8 mouse cellular contexts compared by ENCODE assay signal in genomic region chr13:59674215-59674614, GRCm38 (mm10). TPM values are rescaled to one million over a fixed set of nuclear protein-coding genes. Genes with fewer than 3 reads are reported as not detected.
DNase-seq lines count a peak whose midpoint lies in the region; ATAC-seq and TF ChIP-seq lines count a peak whose summit lies in the region.

No protein-coding gene starts in this region.

- no peaks in the 10 kb centered on the region for H3K9me3 ChIP-seq in erythroblast, embryonic 14.5 days (ENCODE audit: control insufficient read depth, low read length)
- H3K9me3 ChIP-seq in hindbrain, embryonic 13.5 days, result no peaks in the 10 kb centered on the region
- no peaks in the 10 kb centered on the region for H3K9me3 ChIP-seq in midbrain, embryonic 13.5 days

- no peak overlapping the region; the same call in 1 of the 2 replicates for H3K27ac ChIP-seq in bone marrow, adult 2 months (ENCODE audit: control insufficient read depth, insufficient read depth, low read depth, low read length, poor library complexity)
- H3K27ac ChIP-seq in hindbrain, embryonic 13.5 days, result peak overlapping the region; percentile 89
- peak overlapping the region; percentile 90 for H3K27ac ChIP-seq in midbrain, embryonic 13.5 days

- peaks cover 68% of the 10 kb centered on the region for H3K4me1 ChIP-seq in erythroblast, embryonic 14.5 days (ENCODE audit: control insufficient read depth)
- peaks cover 6% of the 10 kb centered on the region; the same call in 1 of the 2 replicates for H3K4me1 ChIP-seq in bone marrow, adult 2 months (ENCODE audit: control insufficient read depth, insufficient read depth, low read length)
- H3K4me1 ChIP-seq in hindbrain, embryonic 13.5 days (replicated peaks), result peaks cover 33% of the 10 kb centered on the region
- H3K4me1 ChIP-seq in midbrain, embryonic 13.5 days (replicated peaks), result peaks cover 33% of the 10 kb centered on the region

- no peak for DNase-seq in adrenal gland, postnatal 14 days
- no peak for DNase-seq in adrenal gland, postnatal 4 days (ENCODE audit: low spot score in 2 of 2)
- no peak for DNase-seq in testis, postnatal 10 days (ENCODE audit: low spot score)

- WGBS in bone marrow, adult 2 months, result 54% methylated on average over 3 of the region's 3 CpGs
- 2% methylated on average over 3 of the region's 3 CpGs for WGBS in hindbrain, embryonic 13.5 days
- 0% methylated on average over 3 of the region's 3 CpGs for WGBS in midbrain, embryonic 13.5 days

- no peak for TF ChIP-seq POLR2A in bone marrow, adult 2 months (IDR thresholded peaks at IDR 0.05; ENCODE audit: borderline replicate concordance, control insufficient read depth, low read depth, low read length)

- H3K36me3 ChIP-seq in erythroblast, embryonic 14.5 days (ENCODE audit: control insufficient read depth), result peaks cover 36% of the 10 kb centered on the region
- H3K36me3 ChIP-seq in hindbrain, embryonic 13.5 days, result no peaks in the 10 kb centered on the region
- H3K36me3 ChIP-seq in midbrain, embryonic 13.5 days, result no peaks in the 10 kb centered on the region

- H3K4me2 ChIP-seq in hindbrain, embryonic 13.5 days, result peak overlapping the region; percentile 57
- peak overlapping the region; percentile 75 for H3K4me2 ChIP-seq in midbrain, embryonic 13.5 days (replicated peaks)

- ATAC-seq in erythroblast, adult 5-6 weeks (replicated peaks; ENCODE audit: low FRiP score, poor library complexity, severe bottlenecking), result no peak
- ATAC-seq in hindbrain, embryonic 13.5 days (ENCODE audit: low FRiP score), result no peak
- ATAC-seq in midbrain, embryonic 13.5 days, result 0 out of 2 replicates have a peak, but pooled peaks have one; percentile 32

- peak overlapping the region; percentile 88 for H3K9ac ChIP-seq in hindbrain, embryonic 13.5 days
- H3K9ac ChIP-seq in midbrain, embryonic 13.5 days (replicated peaks), result peak overlapping the region; percentile 85

- H3K4me3 ChIP-seq in erythroblast, embryonic 14.5 days (replicated peaks), result peak overlapping the region; percentile 94
- H3K4me3 ChIP-seq in bone marrow, adult 2 months (replicated peaks; ENCODE audit: control insufficient read depth, low read depth, low read length), result peak overlapping the region; percentile 87
- peak overlapping the region; percentile 75 for H3K4me3 ChIP-seq in hindbrain, embryonic 13.5 days
- peak overlapping the region; percentile 70 for H3K4me3 ChIP-seq in midbrain, embryonic 13.5 days (replicated peaks)

- no peaks in the 10 kb centered on the region for H3K27me3 ChIP-seq in erythroblast, embryonic 14.5 days (ENCODE audit: control insufficient read depth)
- H3K27me3 ChIP-seq in hindbrain, embryonic 13.5 days, result no peaks in the 10 kb centered on the region
- H3K27me3 ChIP-seq in midbrain, embryonic 13.5 days, result no peaks in the 10 kb centered on the region

- TF ChIP-seq CTCF in bone marrow, adult 2 months (IDR thresholded peaks at IDR 0.05; ENCODE audit: control insufficient read depth, insufficient read depth, low read length), result no peak

RNA-seq across cellular contexts. Expression of gene Golm1, which starts 1.4 kb away (rescaled TPM):
- 0.54 and 0.98 TPM in 2 replicates for polyA plus RNA-seq in erythroblast, embryonic 14.5 days (2012)
- 13.4 and 16.1 TPM in 2 replicates for total RNA-seq in erythroblast, adult 5-6 weeks (2015; ENCODE audit: low replicate concordance)
- 21.4 and 25.2 TPM in 2 replicates for total RNA-seq in erythroblast, adult 5-6 weeks (2017; ENCODE audit: low replicate concordance)
- 12.7 and 13.9 TPM in 2 replicates for polyA plus RNA-seq in bone marrow, adult 2 months (2011; ENCODE audit: insufficient read depth, insufficient read length, low replicate concordance, missing spikeins)
- 49.3 and 50.6 TPM in 2 replicates for polyA plus RNA-seq in hindbrain, embryonic 13.5 days (2015; fragmentation: Nextera tagmentation; extraction: Ambion mirVana)
- polyA plus RNA-seq in midbrain, embryonic 13.5 days (2015; fragmentation: Nextera tagmentation; extraction: Ambion mirVana), result 76.2 and 77.0 TPM in 2 replicates
- 10.7 and 13.7 TPM in 2 replicates for total RNA-seq in adrenal gland, postnatal 14 days (2021)
- total RNA-seq in adrenal gland, postnatal 4 days (2021), result 10 to 100 TPM; 18.5 to 22.7 TPM

RNA-seq across cellular contexts. Expression of gene 4921517D22Rik, which starts 19.7 kb away (rescaled TPM):
- not detected in 2 replicates for polyA plus RNA-seq in erythroblast, embryonic 14.5 days (2012)
- total RNA-seq in erythroblast, adult 5-6 weeks (2015; ENCODE audit: low replicate concordance), result not detected in 2 replicates
- not detected in 2 replicates for total RNA-seq in erythroblast, adult 5-6 weeks (2017; ENCODE audit: low replicate concordance)
- not detected in 2 replicates for polyA plus RNA-seq in bone marrow, adult 2 months (2011; ENCODE audit: insufficient read depth, insufficient read length, low replicate concordance, missing spikeins)
- not detected in 2 replicates for polyA plus RNA-seq in hindbrain, embryonic 13.5 days (2015; fragmentation: Nextera tagmentation; extraction: Ambion mirVana)
- polyA plus RNA-seq in midbrain, embryonic 13.5 days (2015; fragmentation: Nextera tagmentation; extraction: Ambion mirVana), result not detected in 2 replicates
- total RNA-seq in adrenal gland, postnatal 14 days (2021), result not detected in 2 replicates
- not detected for total RNA-seq in adrenal gland, postnatal 4 days (2021)

RNA-seq across cellular contexts. Expression of gene Spata31d1a, which starts 35.9 kb away (rescaled TPM):
- polyA plus RNA-seq in erythroblast, embryonic 14.5 days (2012), result not detected in 2 replicates
- not detected in 2 replicates for total RNA-seq in erythroblast, adult 5-6 weeks (2015; ENCODE audit: low replicate concordance)
- total RNA-seq in erythroblast, adult 5-6 weeks (2017; ENCODE audit: low replicate concordance), result not detected in 2 replicates
- not detected in 2 replicates for polyA plus RNA-seq in bone marrow, adult 2 months (2011; ENCODE audit: insufficient read depth, insufficient read length, low replicate concordance, missing spikeins)
- 0.04 TPM in 1 of 2 replicates, not detected in the other for polyA plus RNA-seq in hindbrain, embryonic 13.5 days (2015; fragmentation: Nextera tagmentation; extraction: Ambion mirVana)
- polyA plus RNA-seq in midbrain, embryonic 13.5 days (2015; fragmentation: Nextera tagmentation; extraction: Ambion mirVana), result 0.07 and 0.12 TPM in 2 replicates
- total RNA-seq in adrenal gland, postnatal 14 days (2021), result not detected in 2 replicates
- total RNA-seq in adrenal gland, postnatal 4 days (2021), result not detected

RNA-seq across cellular contexts. Expression of gene Spata31d1b, which starts 37.9 kb away (rescaled TPM):
- polyA plus RNA-seq in erythroblast, embryonic 14.5 days (2012), result not detected in 2 replicates
- total RNA-seq in erythroblast, adult 5-6 weeks (2015; ENCODE audit: low replicate concordance), result not detected in 2 replicates
- total RNA-seq in erythroblast, adult 5-6 weeks (2017; ENCODE audit: low replicate concordance), result not detected in 2 replicates
- not detected in 2 replicates for polyA plus RNA-seq in bone marrow, adult 2 months (2011; ENCODE audit: insufficient read depth, insufficient read length, low replicate concordance, missing spikeins)
- not detected in 2 replicates for polyA plus RNA-seq in hindbrain, embryonic 13.5 days (2015; fragmentation: Nextera tagmentation; extraction: Ambion mirVana)
- not detected in 2 replicates for polyA plus RNA-seq in midbrain, embryonic 13.5 days (2015; fragmentation: Nextera tagmentation; extraction: Ambion mirVana)
- total RNA-seq in adrenal gland, postnatal 14 days (2021), result not detected in 2 replicates
- total RNA-seq in adrenal gland, postnatal 4 days (2021), result not detected

RNA-seq across cellular contexts. Expression of gene Spata31d1d, which starts 57.3 kb away (rescaled TPM):
- polyA plus RNA-seq in erythroblast, embryonic 14.5 days (2012), result 0.02 TPM in 1 of 2 replicates, not detected in the other
- not detected in 2 replicates for total RNA-seq in erythroblast, adult 5-6 weeks (2015; ENCODE audit: low replicate concordance)
- total RNA-seq in erythroblast, adult 5-6 weeks (2017; ENCODE audit: low replicate concordance), result 0.26 TPM in 1 of 2 replicates, not detected in the other
- polyA plus RNA-seq in bone marrow, adult 2 months (2011; ENCODE audit: insufficient read depth, insufficient read length, low replicate concordance, missing spikeins), result not detected in 2 replicates
- not detected in 2 replicates for polyA plus RNA-seq in hindbrain, embryonic 13.5 days (2015; fragmentation: Nextera tagmentation; extraction: Ambion mirVana)
- not detected in 2 replicates for polyA plus RNA-seq in midbrain, embryonic 13.5 days (2015; fragmentation: Nextera tagmentation; extraction: Ambion mirVana)
- total RNA-seq in adrenal gland, postnatal 14 days (2021), result not detected in 2 replicates
- total RNA-seq in adrenal gland, postnatal 4 days (2021), result not detected
